Mouse (Mus musculus) ES-E14 (cell line): ENCODE measurements around the gene Rhoj. TPM values are rescaled to one million over a fixed set of nuclear protein-coding genes. Genes with fewer than 3 reads are reported as not detected.
A peak's percentile ranks its signal among the peaks of the same experiment; 100 is the strongest.

Experiments used
- DNase-seq: peaks from one replicate; pipeline ENCODE4 v3.0.0-alpha.2; 2013; ENCODE audit warnings: low read depth, low spot score
- H3K27ac ChIP-seq: 2 replicates; pipeline ENCODE4 v1.5.1; 2012; ENCODE audit warnings: low read depth, mild to moderate bottlenecking, low read length, moderate library complexity, mixed read lengths; ENCODE audit not compliant: poor library complexity, insufficient read depth, severe bottlenecking
- H3K36me3 ChIP-seq: 2 replicates; pipeline ENCODE4 v1.6.1; 2012; ENCODE audit warnings: mild to moderate bottlenecking, low read length, moderate library complexity, mixed read lengths; ENCODE audit not compliant: control insufficient read depth, poor library complexity, insufficient read depth, severe bottlenecking
- H3K4me1 ChIP-seq, 2 experiments: fragments of 150-350 bp in 1 of 2; sonication (generic) in 1 of 2; 2 replicates each; pipeline ENCODE4 v1.6.1; 2012; ENCODE audit warnings: low read length in 2 of 2, mild to moderate bottlenecking in 1 of 2, mixed read lengths in 1 of 2; ENCODE audit not compliant: control insufficient read depth in 2 of 2, insufficient read depth in 2 of 2, poor library complexity in 1 of 2
- H3K4me3 ChIP-seq, 2 experiments: fragments of 150-350 bp in 1 of 2; sonication (generic) in 1 of 2; 2 replicates each; pipeline ENCODE4 v1.5.1; 2012; ENCODE audit warnings: low read length in 2 of 2, low read depth in 1 of 2, mild to moderate bottlenecking in 1 of 2, mixed read lengths in 1 of 2; ENCODE audit not compliant: insufficient read depth in 1 of 2, poor library complexity in 1 of 2, severe bottlenecking in 1 of 2
- H3K9ac ChIP-seq: 2 replicates; pipeline ENCODE4 v1.6.1; 2012; ENCODE audit warnings: low read depth, mild to moderate bottlenecking, low read length, mixed read lengths; ENCODE audit not compliant: poor library complexity, insufficient read depth, severe bottlenecking
- H3K9me3 ChIP-seq: fragments of 150-350 bp; sonication (generic); 2 replicates; pipeline ENCODE4 v1.6.1; 2012; ENCODE audit warnings: low read depth, mild to moderate bottlenecking, low read length; ENCODE audit not compliant: control insufficient read depth, insufficient read depth
- CHD2 ChIP-seq: IDR thresholded peaks from 2 replicates; pipeline ENCODE4 v1.6.1; 2014; ENCODE audit warnings: mild to moderate bottlenecking, low read depth, low read length, inconsistent platforms
- HCFC1 ChIP-seq: IDR thresholded peaks from 2 replicates; pipeline ENCODE4 v1.6.1; 2012; ENCODE audit warnings: low read length, inconsistent platforms, borderline replicate concordance; ENCODE audit not compliant: insufficient read depth
- MAFK ChIP-seq: IDR thresholded peaks from 2 replicates; pipeline ENCODE4 v1.6.1; 2014; ENCODE audit warnings: mild to moderate bottlenecking, low read depth, low read length, inconsistent platforms; ENCODE audit not compliant: insufficient read depth
- ZC3H11A ChIP-seq: IDR thresholded peaks from 2 replicates; pipeline ENCODE4 v1.6.1; 2012; ENCODE audit warnings: low read depth, mild to moderate bottlenecking, inconsistent platforms, low read length, borderline replicate concordance
- ZNF384 ChIP-seq: IDR thresholded peaks from 2 replicates; pipeline ENCODE4 v1.6.1; 2012; ENCODE audit warnings: low read depth, low read length, inconsistent platforms
- in situ Hi-C, 2 experiments: fragments of 600-800 bp; cut with MboI; formaldehyde crosslinking; loops; one replicate each; pipeline ENCODE4 v1.15.1; 2025; ENCODE audit warnings: low sequenced_read_pairs in 2 of 2, inconsistent platforms in 1 of 2; ENCODE audit not compliant: unreplicated experiment in 2 of 2
- total RNA-seq: library from RNA; depleted of rRNA; stranded (reverse); fragments of 300-350 nt; gene quantifications from 2 replicates; pipeline ENCODE4 v1.2.3, GENCODE M21; 2012

The Rhoj gene
- total RNA-seq, 1 experiment: 0.80 TPM

- Histone ChIP-seq H3K9ac (no peak overlapping the region), H3K27ac (no peak overlapping the region), H3K4me3 (no peak overlapping the region), H3K4me1 (no peaks in the 10 kb centered on the region), H3K36me3 (no peaks in the 10 kb centered on the region), H3K9me3 (no peaks in the 10 kb centered on the region)
- TF ChIP-seq MAFK (no peak), CHD2 (no peak), ZC3H11A (no peak), HCFC1 (no peak), ZNF384 (no peak)
- no peak for DNase-seq
- in situ Hi-C loops: no loop called here
Observed at GRCm38 (mm10) chr12:75358714-75359113, 50.6 kb downstream of the Rhoj start.

- H3K9ac ChIP-seq: no peak overlapping the region
- H3K9me3 ChIP-seq: no peaks in the 10 kb centered on the region
- in situ Hi-C loops: no loop called here
- H3K4me1 ChIP-seq: no peaks in the 10 kb centered on the region
- no peak for TF ChIP-seq MAFK
- TF ChIP-seq ZC3H11A: no peak
- TF ChIP-seq ZNF384: no peak
- no peak for TF ChIP-seq HCFC1
- TF ChIP-seq CHD2: no peak
- DNase-seq: no peak
- H3K27ac ChIP-seq: no peak overlapping the region
- no peak overlapping the region for H3K4me3 ChIP-seq
- H3K36me3 ChIP-seq: no peaks in the 10 kb centered on the region
Observed at GRCm38 (mm10) chr12:75359500-75359899, 51.4 kb downstream of the Rhoj start.

GRCm38 (mm10) chr12:75359921-75360482 lies 51.9 kb downstream of the Rhoj start:
- in situ Hi-C loops: no loop called here
- Histone ChIP-seq H3K9ac (no peak overlapping the region), H3K36me3 (no peaks in the 10 kb centered on the region), H3K4me3 (no peak overlapping the region), H3K9me3 (no peaks in the 10 kb centered on the region), H3K4me1 (no peaks in the 10 kb centered on the region), H3K27ac (peak overlapping the region; percentile 26; the same call in 1 of the 2 replicates)
- TF ChIP-seq CHD2: no peak
- no peak for TF ChIP-seq HCFC1
- no peak for TF ChIP-seq ZC3H11A
- TF ChIP-seq ZNF384: no peak
- TF ChIP-seq MAFK: no peak
- DNase-seq: no peak

- no peak for DNase-seq
Observed at GRCm38 (mm10) chr12:75362456-75362855, 54.3 kb downstream of the Rhoj start.

GRCm38 (mm10) chr12:75364416-75364815 lies 56.3 kb downstream of the Rhoj start:
- DNase-seq: no peak
- Histone ChIP-seq H3K9ac (no peak overlapping the region), H3K36me3 (no peaks in the 10 kb centered on the region), H3K4me1 (no peaks in the 10 kb centered on the region), H3K4me3 (no peak overlapping the region), H3K9me3 (no peaks in the 10 kb centered on the region), H3K27ac (no peak overlapping the region)
- in situ Hi-C loops: no loop called here
- no peak for TF ChIP-seq ZC3H11A
- no peak for TF ChIP-seq HCFC1
- TF ChIP-seq ZNF384: no peak
- no peak for TF ChIP-seq CHD2
- no peak for TF ChIP-seq MAFK

More at GRCm38 (mm10) chr12:75362456-75362855, 54.3 kb downstream of the Rhoj start:
- TF ChIP-seq CHD2 (no peak), MAFK (no peak), ZC3H11A (no peak), ZNF384 (no peak), HCFC1 (no peak)
- in situ Hi-C loops: no loop called here
- no peaks in the 10 kb centered on the region for H3K36me3 ChIP-seq
- H3K4me3 ChIP-seq: no peak overlapping the region
- no peak overlapping the region for H3K9ac ChIP-seq
- no peak overlapping the region for H3K27ac ChIP-seq
- no peaks in the 10 kb centered on the region for H3K4me1 ChIP-seq
- no peaks in the 10 kb centered on the region for H3K9me3 ChIP-seq
